Mouse (Mus musculus) forebrain, embryonic 11.5 days (tissue): Measurements from ENCODE around the gene Gpr68. TPM values are rescaled to one million over a fixed set of nuclear protein-coding genes. Genes with fewer than 3 reads are reported as not detected.

ENCODE experiments used
- ATAC-seq: fragments of 200-750 bp; cut with Nextera tagmentation; replicated peaks from 2 replicates; pipeline ENCODE4 v1.8.0; 2017; ENCODE audit warnings: moderate TSS enrichment; ENCODE audit not compliant: low FRiP score
- DNase-seq: peaks from one replicate; pipeline ENCODE4 v3.0.0-alpha.2; 2017; ENCODE audit warnings: low spot score
- H3K27ac ChIP-seq: fragments of 300-500 bp; sonication (generic); 2 replicates; pipeline ENCODE4 v1.5.1; 2014; ENCODE audit warnings: low read depth, low read length
- H3K27me3 ChIP-seq: fragments of 300-500 bp; sonication (generic); 2 replicates; pipeline ENCODE4 v1.6.1; 2014; ENCODE audit warnings: mild to moderate bottlenecking, low read length, mixed read lengths; ENCODE audit not compliant: control insufficient read depth, insufficient read depth
- H3K36me3 ChIP-seq: fragments of 300-500 bp; sonication (generic); 2 replicates; pipeline ENCODE4 v1.6.1; 2014; ENCODE audit warnings: mild to moderate bottlenecking, low read length, moderate library complexity, mixed read lengths; ENCODE audit not compliant: control insufficient read depth, insufficient read depth
- H3K4me1 ChIP-seq: fragments of 300-500 bp; sonication (generic); replicated peaks from 2 replicates; pipeline ENCODE4 v1.6.1; 2014; ENCODE audit warnings: low read length, mixed read lengths; ENCODE audit not compliant: control insufficient read depth, insufficient read depth
- H3K4me2 ChIP-seq: fragments of 300-500 bp; sonication (generic); 2 replicates; pipeline ENCODE4 v1.6.1; 2014; ENCODE audit warnings: low read depth, mild to moderate bottlenecking, low read length, moderate library complexity, mixed read lengths; ENCODE audit not compliant: severe bottlenecking
- H3K4me3 ChIP-seq: fragments of 300-500 bp; sonication (generic); 2 replicates; pipeline ENCODE4 v1.5.1; 2014; ENCODE audit warnings: low read depth, low read length
- H3K9ac ChIP-seq: fragments of 300-500 bp; sonication (generic); 2 replicates; pipeline ENCODE4 v1.6.1; 2014; ENCODE audit warnings: low read length
- H3K9me3 ChIP-seq: fragments of 300-500 bp; sonication (generic); 2 replicates; pipeline ENCODE4 v1.6.1; 2016; ENCODE audit warnings: low read length, mixed read lengths; ENCODE audit not compliant: control insufficient read depth
- WGBS: fragments of 180-500 bp; shearing (Covaris S2); extraction: QIAGEN DNeasy Blood & Tissue Kit; methylation state at CpG from one replicate; pipeline ENCODE4 v1.1.7; 2014; 5-methylcytosine and 5-hydroxymethylcytosine counted together
- polyA plus RNA-seq: library from polyadenylated mRNA; unstranded; fragments of >200 nt; fragmentation: Nextera tagmentation; extraction: Ambion mirVana; gene quantifications from 2 replicates; pipeline ENCODE4 v1.2.1, GENCODE M21; 2014

Gpr68 gene
- 0.13 and 0.15 TPM in 2 replicates for polyA plus RNA-seq

- Histone ChIP-seq H3K4me3 (peak within 1 kb of the TSS; percentile 38), H3K27me3 (0 out of 2 replicates have a peak, but pooled peaks cover 4% of the 10 kb centered on the region), H3K27ac (no peak within 1 kb of the TSS), H3K9ac (peak within 1 kb of the TSS; percentile 61), H3K9me3 (no peaks in the 10 kb centered on the region), H3K4me1 (peaks cover 4% of the 10 kb centered on the region; the same call in 1 of the 2 replicates), H3K36me3 (no peaks in the 10 kb centered on the region; the same call in 1 of the 2 replicates), H3K4me2 (peak within 1 kb of the TSS; percentile 92)
- ATAC-seq (peak; percentile 70), DNase-seq (peak; percentile 67)
- 5% methylated on average over 39 of the region's 39 CpGs for WGBS
These were observed at the start of gene Gpr68 for GRCm38 (mm10) chr12:100907598-100908297. Gene Gpr68, minus strand, starts transcription at chr12:100908198.

- Histone ChIP-seq H3K9ac (no peak overlapping the region), H3K4me1 (peaks cover 2% of the 10 kb centered on the region; the same call in 1 of the 2 replicates)
- ATAC-seq, result no peak
These were observed 49.3 kb upstream of the Gpr68 start for GRCm38 (mm10) chr12:100957257-100957656.

GRCm38 (mm10) chr12:100956825-100957224 is 48.8 kb upstream of the Gpr68 start:
- no peak overlapping the region; the same call in 1 of the 2 replicates for H3K27ac ChIP-seq
- no peaks in the 10 kb centered on the region for H3K9me3 ChIP-seq
- H3K27me3 ChIP-seq, result no peaks in the 10 kb centered on the region
- no peak overlapping the region for H3K9ac ChIP-seq
- no peak overlapping the region for H3K4me3 ChIP-seq
- ATAC-seq (no peak), DNase-seq (no peak)
- H3K4me2 ChIP-seq, result no peak overlapping the region
- no peaks in the 10 kb centered on the region for H3K36me3 ChIP-seq
- 75% methylated on average over 4 of the region's 4 CpGs for WGBS
- peaks cover 2% of the 10 kb centered on the region; the same call in 1 of the 2 replicates for H3K4me1 ChIP-seq

More at GRCm38 (mm10) chr12:100957257-100957656, 49.3 kb upstream of the Gpr68 start:
- H3K4me3 ChIP-seq, result no peak overlapping the region
- 56% methylated on average over 3 of the region's 3 CpGs for WGBS
- DNase-seq, result no peak
- H3K36me3 ChIP-seq, result no peaks in the 10 kb centered on the region
- no peaks in the 10 kb centered on the region for H3K27me3 ChIP-seq
- H3K4me2 ChIP-seq, result no peak overlapping the region
- H3K27ac ChIP-seq, result no peak overlapping the region
- no peaks in the 10 kb centered on the region for H3K9me3 ChIP-seq

GRCm38 (mm10) chr12:100956028-100956427 is 48.0 kb upstream of the Gpr68 start:
- Histone ChIP-seq H3K4me1 (peaks cover 2% of the 10 kb centered on the region; the same call in 1 of the 2 replicates), H3K27ac (no peak overlapping the region; the same call in 1 of the 2 replicates), H3K4me3 (no peak overlapping the region), H3K4me2 (no peak overlapping the region), H3K27me3 (no peaks in the 10 kb centered on the region), H3K9ac (no peak overlapping the region), H3K36me3 (no peaks in the 10 kb centered on the region), H3K9me3 (no peaks in the 10 kb centered on the region)
- WGBS, result 85% methylated on average over 2 of the region's 2 CpGs
- ATAC-seq (no peak), DNase-seq (no peak)

- H3K9ac ChIP-seq, result no peak overlapping the region
- 83% methylated on average over 8 of the region's 8 CpGs for WGBS
- no peak overlapping the region for H3K4me2 ChIP-seq
- no peaks in the 10 kb centered on the region for H3K27me3 ChIP-seq
- DNase-seq, result no peak
- H3K4me3 ChIP-seq, result no peak overlapping the region
- H3K4me1 ChIP-seq, result peaks cover 2% of the 10 kb centered on the region; the same call in 1 of the 2 replicates
- no peaks in the 10 kb centered on the region for H3K36me3 ChIP-seq
- ATAC-seq, result no peak
- H3K9me3 ChIP-seq, result no peaks in the 10 kb centered on the region
- no peak overlapping the region for H3K27ac ChIP-seq
These were observed 45.9 kb upstream of the Gpr68 start for GRCm38 (mm10) chr12:100953926-100954325.

GRCm38 (mm10) chr12:100952193-100952931 is 44.4 kb upstream of the Gpr68 start:
- ATAC-seq (peak; percentile 76), DNase-seq (peak; percentile 85)
- H3K27ac ChIP-seq, result 0 out of 2 replicates have a peak overlapping the region, but pooled peaks have one; percentile 25
- no peaks in the 10 kb centered on the region; the same call in 1 of the 2 replicates for H3K4me1 ChIP-seq
- H3K27me3 ChIP-seq, result no peaks in the 10 kb centered on the region
- H3K4me2 ChIP-seq, result no peak overlapping the region
- H3K9ac ChIP-seq, result no peak overlapping the region
- no peak overlapping the region for H3K4me3 ChIP-seq
- no peaks in the 10 kb centered on the region; the same call in 1 of the 2 replicates for H3K36me3 ChIP-seq
- no peaks in the 10 kb centered on the region for H3K9me3 ChIP-seq
- 49% methylated on average over 9 of the region's 9 CpGs for WGBS

- no peak for DNase-seq
- Histone ChIP-seq H3K27ac (no peak overlapping the region), H3K4me1 (no peaks in the 10 kb centered on the region), H3K4me2 (no peak overlapping the region), H3K9ac (no peak overlapping the region), H3K27me3 (no peaks in the 10 kb centered on the region), H3K4me3 (no peak overlapping the region), H3K36me3 (peaks cover 11% of the 10 kb centered on the region), H3K9me3 (no peaks in the 10 kb centered on the region)
- no peak for ATAC-seq
- WGBS, result 86% methylated on average over 5 of the region's 5 CpGs
These were observed 41.1 kb upstream of the Gpr68 start for GRCm38 (mm10) chr12:100949146-100949545.

GRCm38 (mm10) chr12:100948021-100948420 is 40.0 kb upstream of the Gpr68 start:
- Histone ChIP-seq H3K9ac (no peak overlapping the region), H3K4me1 (no peaks in the 10 kb centered on the region), H3K27me3 (no peaks in the 10 kb centered on the region), H3K4me3 (no peak overlapping the region), H3K36me3 (peaks cover 14% of the 10 kb centered on the region), H3K4me2 (no peak overlapping the region), H3K27ac (no peak overlapping the region), H3K9me3 (no peaks in the 10 kb centered on the region)
- no peak for DNase-seq
- ATAC-seq, result no peak
- 87% methylated on average over 6 of the region's 6 CpGs for WGBS
